Mouse (Mus musculus) monocyte, adult 2 months (primary cell): ENCODE measurements around the gene Samd4b.

Source experiments
- DNase-seq, 2 experiments: peaks; one replicate each; pipeline ENCODE4 v3.0.0; 2022; ENCODE audit warnings: low spot score in 2 of 2, low read depth in 1 of 2

Samd4b gene

DNA sequence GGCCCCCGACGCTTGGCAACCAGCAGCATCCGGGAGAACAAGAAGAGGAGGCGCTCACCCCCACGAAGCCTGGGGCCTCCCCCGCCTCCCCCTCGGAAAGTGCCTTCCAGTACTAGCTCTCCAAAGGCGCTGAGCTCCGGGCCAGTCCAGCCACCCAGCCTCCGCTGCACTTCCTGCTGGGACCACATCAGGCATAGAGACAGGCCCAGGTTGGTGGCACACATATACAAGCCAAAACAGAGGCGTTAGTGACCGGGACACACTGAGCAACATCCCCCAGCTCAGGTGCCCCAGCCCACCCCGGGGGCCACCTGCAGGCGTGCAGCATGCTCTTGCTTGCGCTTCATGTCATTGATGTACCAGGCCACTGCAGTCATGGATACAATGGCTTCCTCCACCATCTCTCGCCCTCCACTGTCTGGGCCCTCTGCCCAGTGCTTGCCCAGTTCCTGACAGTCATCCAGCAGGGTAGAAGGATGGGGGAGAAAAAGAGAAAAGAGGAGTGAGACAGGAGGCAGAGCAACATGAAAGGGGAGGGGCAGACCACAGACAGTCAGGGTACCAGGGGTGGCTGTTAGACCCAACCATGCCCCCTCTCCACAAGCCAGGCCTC lies 230.2 kb downstream of the Samd4b start:
- no peak for DNase-seq

DNA sequence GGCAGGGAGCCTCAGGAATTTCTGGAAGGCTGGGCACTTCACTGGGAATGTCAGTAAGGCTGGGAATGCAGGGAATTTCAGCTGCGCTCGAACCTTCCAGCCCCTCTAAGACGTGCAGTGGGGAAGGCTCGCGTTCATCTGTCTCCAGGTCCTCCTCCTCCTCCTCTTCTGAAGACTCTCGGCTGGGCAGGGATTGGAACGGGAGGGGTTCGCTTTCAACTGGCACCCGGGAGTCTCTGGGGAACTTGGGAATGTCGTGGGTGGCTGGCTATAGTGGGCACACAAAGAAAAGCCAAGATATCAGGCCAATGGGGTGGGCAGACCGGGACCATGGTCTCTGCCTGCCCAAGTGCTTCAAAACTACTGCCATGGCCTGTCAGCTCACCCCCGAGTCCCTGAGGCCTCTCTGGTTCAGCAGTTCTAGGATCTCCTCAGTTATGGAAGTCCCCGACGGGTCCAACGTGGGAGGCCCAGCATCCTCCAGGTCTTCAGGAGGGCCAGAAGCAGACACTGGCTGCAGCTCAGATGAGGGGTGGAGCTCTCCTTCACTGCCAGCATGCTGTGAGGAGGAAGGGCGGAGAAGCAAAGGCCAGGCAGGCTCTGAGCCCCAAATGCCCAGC lies 235.4 kb downstream of the Samd4b start:
- DNase-seq: no peak

DNA sequence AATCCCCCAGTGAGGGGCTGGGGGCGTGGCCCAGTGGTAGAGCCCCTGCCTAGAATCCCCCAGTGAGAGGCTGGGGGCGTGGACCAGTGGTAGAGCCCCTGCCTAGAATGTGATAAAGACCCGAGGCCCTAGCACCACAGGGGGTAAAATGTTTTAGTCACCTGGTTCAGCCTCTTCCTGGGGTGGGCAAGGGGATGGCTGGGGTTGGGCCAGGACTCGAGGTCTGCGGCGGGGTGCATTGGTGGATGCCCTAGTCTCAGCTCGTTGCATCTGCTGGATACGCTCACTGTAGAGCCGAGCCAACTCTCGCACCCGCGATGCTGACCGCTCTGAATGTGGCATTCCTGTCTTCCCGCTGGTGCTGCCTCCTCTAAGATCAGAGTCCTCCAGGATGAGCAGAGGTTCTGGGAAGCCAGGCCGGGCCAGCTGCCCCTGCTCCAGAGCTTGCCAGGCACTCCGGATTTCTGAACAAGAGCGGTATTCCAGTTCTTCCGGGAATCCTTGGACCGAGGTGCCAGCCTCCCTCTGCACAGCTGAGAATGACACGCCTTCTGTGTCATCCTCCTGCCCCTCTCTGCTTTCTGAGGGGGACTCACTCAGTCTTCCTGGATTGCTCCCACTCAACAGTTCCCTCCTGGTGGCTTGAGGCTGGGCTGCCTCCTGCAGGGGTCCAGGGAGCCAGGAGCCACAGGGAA lies 236.2 kb downstream of the Samd4b start:
- no peak for DNase-seq

DNA sequence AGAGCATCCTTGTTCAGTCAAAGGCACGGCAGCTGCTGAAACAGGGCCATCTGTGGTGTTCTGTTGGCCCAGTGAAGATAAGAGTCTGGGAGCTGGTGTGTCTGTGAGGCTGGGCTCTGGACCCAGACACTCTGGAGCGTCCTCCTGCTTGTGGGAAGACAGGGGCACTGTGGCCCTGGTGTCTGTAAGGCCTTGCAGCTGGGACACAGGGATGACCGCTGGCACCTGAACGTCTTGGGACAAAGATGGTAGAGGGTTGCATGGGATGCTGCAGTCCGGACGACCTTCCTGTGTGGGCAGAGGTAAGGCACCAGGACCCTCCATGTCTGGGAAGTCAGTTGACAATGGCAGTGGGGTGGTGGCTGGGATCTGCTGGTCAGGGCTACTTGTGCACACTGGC lies 237.7 kb downstream of the Samd4b start:
- DNase-seq: no peak

DNA sequence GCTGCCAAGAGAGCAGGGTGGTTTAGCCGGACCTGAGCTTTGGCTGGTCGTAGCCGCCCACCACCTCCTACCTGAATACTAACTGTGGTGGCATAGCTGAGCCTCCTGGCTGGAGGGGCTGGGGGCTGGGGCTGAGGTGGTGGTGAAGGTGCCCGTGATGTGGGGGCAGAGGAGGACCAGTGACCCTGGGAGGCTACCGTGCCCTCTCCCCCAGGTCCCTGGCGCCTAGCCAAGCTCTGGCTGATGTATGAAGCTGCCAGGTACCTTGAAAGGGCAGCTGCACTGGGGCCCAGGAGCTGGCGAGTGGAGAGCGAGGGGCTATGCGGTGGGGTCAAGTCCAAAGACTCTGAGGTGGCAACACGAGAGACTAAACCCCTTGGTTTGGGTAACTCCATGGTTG lies 238.1 kb downstream of the Samd4b start:
- DNase-seq: no peak

DNA sequence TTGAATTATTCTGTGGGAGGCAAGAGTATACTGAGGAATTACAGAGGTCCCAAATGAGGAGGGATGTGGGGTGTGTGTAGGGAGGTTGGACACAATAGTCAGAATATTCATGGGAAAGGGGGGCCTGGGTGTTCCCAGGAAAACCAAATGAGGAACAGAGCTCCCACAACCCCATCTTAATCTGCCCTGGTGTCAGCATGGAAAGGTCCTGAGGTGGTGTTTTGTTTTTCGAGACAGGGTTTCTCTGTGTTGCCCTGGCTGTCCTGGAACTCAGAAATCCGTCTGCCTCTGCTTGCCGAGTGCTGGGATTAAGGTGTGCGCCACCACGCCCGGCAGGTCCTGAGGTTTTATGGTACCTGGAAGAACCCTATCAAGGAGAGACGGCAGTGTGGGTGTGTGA lies 239.5 kb downstream of the Samd4b start:
- DNase-seq: no peak

DNA sequence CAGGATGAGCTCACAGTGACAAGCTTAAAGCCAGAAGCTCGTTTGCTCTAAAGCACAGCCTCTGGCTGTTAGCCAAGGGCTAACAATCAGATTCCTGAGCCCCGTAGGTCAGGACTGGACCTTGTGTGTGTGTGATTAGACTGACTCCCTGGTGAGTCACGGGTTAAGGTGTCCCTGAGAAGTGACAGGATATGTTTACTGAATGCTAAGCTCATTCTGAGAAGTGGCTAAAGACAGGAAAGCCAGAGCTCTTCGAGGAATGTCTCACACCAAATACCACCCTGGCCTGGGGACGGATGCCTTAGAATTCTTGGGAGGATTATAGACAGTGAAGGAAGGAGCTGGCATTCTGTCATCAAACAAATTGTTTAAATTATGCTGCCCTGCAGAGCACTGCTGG lies 240.0 kb downstream of the Samd4b start:
- DNase-seq: no peak

DNA sequence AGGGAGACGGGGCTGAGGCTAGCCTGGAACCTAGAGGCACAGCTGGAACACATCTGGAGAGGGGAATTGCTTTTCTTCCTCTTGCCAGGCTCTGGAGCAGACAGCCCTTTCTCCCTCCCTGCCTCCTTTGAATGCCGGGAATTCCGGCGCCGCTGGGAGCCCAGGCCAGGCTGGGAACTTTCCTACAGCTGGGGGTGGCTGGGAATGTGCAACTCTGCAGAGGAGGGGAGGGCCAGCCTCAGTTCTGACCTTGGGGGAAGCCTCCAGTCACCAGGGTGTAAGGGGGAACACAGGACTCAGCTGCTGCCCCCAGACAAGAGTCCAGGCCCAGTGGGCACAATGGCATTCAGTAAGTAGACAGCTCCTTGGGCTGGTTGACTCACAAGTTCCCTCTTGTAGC lies 241.0 kb downstream of the Samd4b start:
- no peak for DNase-seq

- no peak for DNase-seq
Observed at GRCm38 (mm10) chr7:28355221-28355620, 242.7 kb downstream of the Samd4b start.

DNA sequence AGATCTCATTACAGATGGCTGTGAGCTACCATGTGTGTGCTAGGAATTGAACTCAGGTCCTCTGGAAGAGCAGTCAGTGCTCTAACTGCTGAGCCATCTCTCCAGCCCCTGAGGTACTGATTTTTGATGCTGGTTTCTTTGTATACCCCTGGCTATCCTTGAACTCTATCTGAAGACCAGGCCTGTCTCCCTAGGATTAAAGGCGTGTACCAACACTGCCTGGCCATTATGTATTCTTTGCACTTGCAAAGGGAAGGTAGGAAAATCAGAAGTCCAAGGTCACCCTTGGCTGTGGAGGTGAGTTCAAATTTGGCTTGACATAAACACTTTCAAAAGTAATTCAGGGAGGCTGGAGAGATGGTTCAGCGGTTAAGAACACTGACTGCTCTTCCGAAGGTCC lies 243.3 kb downstream of the Samd4b start:
- DNase-seq: no peak

DNA sequence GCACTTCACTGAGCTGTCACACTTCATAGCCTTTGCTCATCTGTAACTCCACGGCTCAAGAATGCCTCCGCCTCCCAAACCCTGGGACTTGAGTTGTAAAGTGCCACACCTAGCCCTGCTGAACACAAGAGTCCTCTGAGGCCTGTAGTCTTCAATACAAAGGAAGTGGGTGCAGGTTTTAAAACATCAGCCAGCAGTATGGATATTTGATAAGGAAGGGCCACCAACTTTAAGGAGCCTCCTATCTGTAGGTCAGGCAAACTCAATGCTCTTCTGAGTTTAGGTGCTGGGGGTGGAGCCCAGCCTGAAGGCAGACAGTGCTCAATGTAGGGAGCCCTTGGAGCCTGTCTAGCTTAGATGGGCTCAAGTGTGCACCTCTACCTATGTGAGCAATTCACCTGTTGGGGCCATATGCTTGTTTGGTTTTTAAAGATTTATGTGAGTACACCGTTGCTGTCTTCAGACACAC lies 243.8 kb downstream of the Samd4b start:
- DNase-seq: no peak

GRCm38 (mm10) chr7:28353267-28353666 lies 244.7 kb downstream of the Samd4b start:
- DNase-seq: no peak

DNA sequence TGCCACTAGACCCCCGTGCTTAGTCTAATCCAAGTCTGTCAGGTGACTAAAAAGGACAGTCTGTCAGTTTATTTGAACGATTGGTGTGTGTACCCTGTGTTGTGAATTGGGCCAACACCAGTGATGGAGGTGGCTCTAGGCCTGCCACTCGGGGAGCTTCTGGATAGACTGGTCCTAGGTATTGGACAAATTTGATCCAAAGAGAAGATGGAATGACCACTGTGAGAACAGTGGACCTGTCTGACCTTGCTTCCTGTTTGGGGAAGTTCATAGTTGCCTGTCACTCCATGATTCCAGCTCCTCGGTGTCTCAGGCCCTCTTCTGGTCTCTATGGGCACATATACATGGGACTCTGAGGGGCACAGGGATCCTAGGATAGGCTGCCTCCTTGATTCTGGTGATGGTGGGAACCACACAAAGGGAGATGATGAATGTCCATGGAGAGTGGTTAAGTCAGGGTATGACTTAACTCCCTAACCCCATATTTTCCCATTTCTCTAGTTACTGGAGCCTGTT lies 246.2 kb downstream of the Samd4b start:
- DNase-seq: no peak

DNA sequence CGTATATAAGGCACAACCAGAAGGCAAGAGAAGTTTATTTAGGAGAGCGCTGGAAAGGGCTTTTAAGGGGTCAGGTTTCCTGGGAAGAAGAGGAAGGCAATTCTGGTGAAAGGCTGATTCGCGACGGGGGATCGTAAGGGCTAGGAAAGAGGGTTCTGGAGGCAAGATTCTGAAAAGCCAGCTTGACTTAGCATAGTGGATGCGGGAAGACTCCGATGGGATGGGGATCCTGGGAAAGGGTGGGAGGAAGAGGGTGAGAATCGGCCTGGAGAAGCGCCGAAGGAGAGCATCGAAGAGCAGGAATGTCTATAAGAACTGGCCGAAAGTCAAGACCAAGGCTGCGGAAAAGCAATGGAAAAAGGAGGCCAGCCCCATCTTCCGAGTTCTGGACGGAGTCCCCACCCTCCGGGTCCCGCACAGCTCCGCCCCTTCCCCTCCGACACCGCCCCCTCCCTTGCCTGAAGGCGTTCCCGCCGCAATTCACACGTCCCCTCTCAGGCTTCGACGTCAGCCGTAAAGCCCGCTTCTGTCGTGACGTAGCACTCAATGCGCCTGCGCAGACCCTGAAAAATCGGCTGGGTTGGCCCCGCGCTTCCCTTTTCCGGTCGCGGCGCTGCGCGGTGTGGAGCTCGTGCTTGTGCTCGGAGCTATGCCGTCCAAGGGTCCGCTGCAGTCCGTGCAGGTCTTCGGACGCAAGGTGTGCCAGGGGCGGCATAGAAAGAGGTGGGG lies 247.6 kb downstream of the Samd4b start, which contains the start of gene Rps16:
Gene Rps16 (plus strand): TSS at position 498 of the 729 bp plus-strand sequence.
- DNase-seq: peak; percentile 95 to 98
